Mouse (Mus musculus) effector memory CD4-positive, alpha-beta T cell, adult 5 months (primary cell): Measurements from ENCODE around the gene Lrp4. TPM values are rescaled to one million over a fixed set of nuclear protein-coding genes. Genes with fewer than 3 reads are reported as not detected.

ENCODE experiments used
- polyA plus RNA-seq: library from polyadenylated mRNA; unstranded; fragments of 100-300 nt; shearing (Covaris generic); gene quantifications from one replicate; pipeline ENCODE4 v1.2.1, GENCODE M21; 2017

The Lrp4 gene
- 0.09 TPM for polyA plus RNA-seq

DNA sequence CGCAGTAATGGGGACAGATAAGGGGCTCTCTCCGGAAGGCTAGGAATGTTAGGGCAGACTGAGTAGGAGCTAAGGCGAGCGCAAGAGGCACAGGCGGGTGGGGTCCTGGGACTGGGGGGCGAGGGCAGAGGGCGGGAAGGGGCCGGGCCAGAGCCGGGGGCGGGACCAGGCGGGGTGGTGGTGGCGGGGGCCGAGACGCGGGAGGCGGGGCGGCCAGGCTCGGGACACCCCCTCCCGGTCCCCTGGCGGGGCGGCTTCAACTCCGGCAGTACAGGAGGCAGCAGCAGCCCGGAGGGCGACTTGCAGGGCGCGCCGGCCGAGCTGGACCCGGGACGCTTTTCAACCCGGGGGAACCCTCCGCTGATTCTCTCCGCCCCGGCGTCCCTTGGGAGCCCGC, at the start of gene Lrp4:
Lrp4 (plus strand) TSS at position 253 of the 397 bp plus-strand sequence.

DNA sequence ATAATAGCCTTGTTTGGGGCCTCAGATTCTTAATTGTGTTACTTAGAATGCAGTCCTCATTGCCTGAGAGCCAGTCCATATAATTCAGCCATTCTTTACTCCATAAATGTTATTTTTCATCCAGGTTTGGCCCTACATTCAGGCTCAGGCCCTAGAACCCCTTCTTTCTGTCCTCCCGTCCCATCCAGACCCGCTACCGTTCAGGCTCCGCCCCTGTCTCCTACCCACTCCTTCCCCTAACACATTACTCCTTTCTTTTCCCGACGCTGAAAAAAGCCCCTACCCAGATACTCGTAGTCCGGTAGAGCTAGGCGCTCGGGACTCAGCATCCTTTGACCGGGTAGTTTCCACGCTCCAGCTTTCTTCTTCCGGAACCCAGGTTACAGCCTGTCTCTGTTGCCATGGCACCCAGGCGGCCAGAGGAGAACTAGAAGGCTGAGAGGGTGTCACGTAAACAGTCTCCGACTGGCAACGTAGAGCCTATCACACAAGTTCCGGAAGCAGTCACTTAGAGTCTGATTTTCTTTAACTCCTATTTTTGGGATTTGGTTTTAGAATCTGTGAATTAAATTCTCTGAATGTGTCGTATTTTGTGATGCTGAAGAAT, 12.9 kb upstream of the Lrp4 start, which contains the start of gene 1110051M20Rik:
1110051M20Rik (minus strand) TSS at position 419 of the 607 bp plus-strand sequence.

GRCm38 (mm10) chr2:91526294-91527146, 69.2 kb downstream of the Lrp4 start, which contains the start of gene Ckap5:
TSS of gene Ckap5 (plus strand) at chr2:91526762.

Other genes with a start within 250 kb of the Lrp4 start
- 98.2 TPM for gene Ddb2, start 220.5 kb upstream of the Lrp4 start, polyA plus RNA-seq
- gene Pacsin3, start 201.6 kb upstream of the Lrp4 start, polyA plus RNA-seq: 2.0 TPM
- 84.0 TPM for gene Arfgap2, start 192.5 kb upstream of the Lrp4 start, polyA plus RNA-seq
- gene 1110051M20Rik, start 12.8 kb upstream of the Lrp4 start, polyA plus RNA-seq: 18.6 TPM
- gene Ckap5, start 69.3 kb downstream of the Lrp4 start, polyA plus RNA-seq: 34.8 TPM
- gene F2, start 178.9 kb downstream of the Lrp4 start, polyA plus RNA-seq: not detected
- gene Zfp408, start 192.3 kb downstream of the Lrp4 start, polyA plus RNA-seq: 12.1 TPM
- 123 TPM for gene Arhgap1, start 192.3 kb downstream of the Lrp4 start, polyA plus RNA-seq